Mouse (Mus musculus) naive thymus-derived CD4-positive, alpha-beta T cell, adult 2 months (primary cell): ENCODE data around the gene Hcrtr1.

Experiments used
- DNase-seq: peaks from one replicate; pipeline ENCODE4 v3.0.0-alpha.2; 2011; ENCODE audit warnings: low read depth

Gene Hcrtr1

DNA sequence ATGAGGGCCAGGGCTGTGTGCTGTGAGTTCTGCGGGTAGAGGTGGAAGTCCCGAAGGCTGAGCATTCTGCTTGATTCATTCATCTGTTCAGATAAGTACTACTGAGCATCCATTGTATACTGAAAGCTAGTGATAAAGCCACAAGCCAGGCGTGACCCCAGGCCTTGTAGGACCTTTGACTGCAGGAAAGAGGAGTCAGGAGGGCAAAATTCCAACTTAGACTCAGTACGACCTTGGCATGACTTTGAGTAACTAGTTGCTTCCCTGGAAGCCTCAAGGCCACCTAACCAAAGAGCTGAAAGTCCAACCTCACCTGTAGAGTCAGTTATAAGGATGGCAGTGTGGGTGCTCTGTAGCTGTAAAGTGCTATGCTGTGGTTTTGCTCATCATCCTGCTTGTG lies 18.4 kb downstream of the Hcrtr1 start:
- no peak for DNase-seq

DNA sequence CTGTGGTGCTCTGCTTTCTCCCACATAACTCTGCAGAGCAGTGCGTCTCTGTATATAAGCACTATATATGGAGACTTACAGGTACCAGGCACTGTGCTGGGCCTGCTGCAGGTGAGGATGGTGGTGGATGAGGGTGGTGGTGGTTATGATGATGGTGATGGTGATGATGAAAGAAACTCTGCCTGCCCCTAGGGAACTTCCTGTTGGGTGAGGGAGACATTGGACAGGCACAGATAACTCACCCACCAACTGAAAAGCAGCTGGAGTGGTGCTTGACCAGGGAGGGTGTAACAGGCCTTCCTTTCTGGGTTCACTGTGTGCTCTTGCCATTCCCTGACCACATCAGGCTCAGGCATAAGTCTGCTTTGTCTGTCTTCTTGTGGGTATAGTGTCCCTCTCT lies 26.4 kb downstream of the Hcrtr1 start:
- DNase-seq = no peak

- DNase-seq = no peak
These were observed 26.9 kb downstream of the Hcrtr1 start for GRCm38 (mm10) chr4:130112299-130112698.

DNA sequence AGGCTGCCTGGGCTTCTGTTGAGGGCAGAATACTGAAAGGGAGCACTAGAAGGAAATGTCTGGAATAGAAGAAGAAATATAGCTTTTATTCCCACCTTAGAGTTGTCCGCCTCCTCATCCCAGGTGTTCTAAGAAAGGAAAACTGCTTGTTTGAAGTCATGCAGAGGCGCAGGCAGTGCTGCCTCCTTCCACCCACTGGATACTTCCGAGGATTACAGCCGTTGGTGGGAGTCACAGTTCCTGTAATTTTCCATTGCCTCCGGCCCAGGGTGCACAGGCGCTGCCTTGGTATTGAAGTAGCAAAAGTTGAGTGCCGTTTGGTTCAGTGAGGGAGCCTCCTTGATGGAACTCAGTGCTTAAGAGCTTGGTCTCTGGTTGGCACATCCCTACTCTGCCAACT lies 29.1 kb downstream of the Hcrtr1 start:
- DNase-seq = no peak

DNA sequence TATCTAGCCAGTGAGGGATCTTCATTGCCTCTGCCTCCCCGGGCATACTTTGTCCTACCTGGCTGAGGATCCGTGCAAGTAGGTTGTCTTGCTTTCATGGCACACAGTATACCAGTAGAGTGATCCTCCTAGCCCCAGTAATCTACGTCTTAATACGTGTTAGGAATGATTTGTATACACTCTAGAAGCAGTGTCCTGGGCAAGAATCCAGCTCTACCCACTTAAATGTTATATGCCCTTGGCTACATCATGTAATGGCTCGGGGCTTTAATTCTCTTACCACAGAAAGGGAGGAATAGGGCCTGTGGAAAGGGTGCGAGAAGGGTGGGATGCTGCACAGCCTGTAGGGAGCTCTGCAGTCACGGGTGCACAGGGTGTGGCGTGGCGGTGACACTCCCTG lies 29.5 kb downstream of the Hcrtr1 start:
- DNase-seq = no peak

DNA sequence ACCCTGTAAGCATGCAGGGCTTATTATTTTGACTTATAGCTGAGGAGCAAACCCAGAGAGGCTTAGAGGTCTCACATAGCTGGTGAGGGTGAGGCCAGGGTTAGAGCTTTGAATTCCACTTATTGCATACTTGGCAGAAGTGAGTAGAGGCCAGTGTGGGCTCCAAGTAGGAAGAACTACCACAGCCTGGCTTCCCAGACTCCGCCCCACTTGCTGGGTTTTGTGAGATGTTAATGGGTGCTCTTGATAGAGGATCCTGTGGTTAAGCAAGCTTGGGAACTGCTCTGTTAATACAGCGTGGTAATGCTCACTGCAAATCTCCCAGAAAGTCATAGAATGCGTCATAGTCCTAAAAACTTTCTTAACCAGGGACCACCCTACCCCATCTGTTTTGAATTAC lies 30.2 kb downstream of the Hcrtr1 start:
- DNase-seq = peak; percentile 12

- peak; percentile 99 for DNase-seq
These were observed 31.6 kb downstream of the Hcrtr1 start for GRCm38 (mm10) chr4:130107444-130108131.

DNA sequence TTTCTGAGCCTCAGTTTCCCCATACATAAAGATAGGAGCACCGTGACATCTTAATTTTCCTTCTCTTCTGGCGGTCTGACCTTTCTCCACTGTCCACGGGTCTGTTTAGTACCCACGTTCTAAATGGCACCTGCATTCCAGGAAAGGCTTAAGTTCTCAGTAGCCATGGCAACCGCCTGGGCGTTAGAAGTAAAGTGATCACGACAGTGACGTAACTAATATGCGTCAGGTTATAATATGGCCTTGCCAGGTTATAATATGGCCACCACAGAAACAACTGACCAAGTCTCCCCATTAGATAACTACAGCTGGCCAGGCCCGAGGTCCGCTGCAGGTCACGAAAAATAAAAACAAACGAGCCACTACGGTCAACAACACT lies 32.1 kb downstream of the Hcrtr1 start:
- no peak for DNase-seq

DNA sequence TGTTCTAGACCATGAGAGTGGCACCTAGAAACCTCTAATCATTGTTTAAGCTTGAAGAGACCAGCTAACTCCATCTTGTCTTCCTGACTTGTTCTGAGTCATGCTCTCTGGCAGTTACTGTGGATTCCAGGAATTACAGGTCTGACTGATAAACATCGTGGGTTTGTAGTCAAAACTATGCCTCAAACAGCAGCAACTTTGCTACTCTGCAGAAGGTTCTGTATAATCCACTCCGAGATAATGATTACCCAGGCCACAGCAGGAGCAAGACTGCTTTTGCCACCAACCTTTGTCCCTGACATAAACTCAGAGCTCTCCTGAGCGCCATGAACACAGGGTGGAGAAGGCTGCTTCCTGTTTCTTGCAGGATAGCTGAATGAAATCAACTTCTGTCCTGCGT lies 34.6 kb downstream of the Hcrtr1 start:
- DNase-seq = no peak

DNA sequence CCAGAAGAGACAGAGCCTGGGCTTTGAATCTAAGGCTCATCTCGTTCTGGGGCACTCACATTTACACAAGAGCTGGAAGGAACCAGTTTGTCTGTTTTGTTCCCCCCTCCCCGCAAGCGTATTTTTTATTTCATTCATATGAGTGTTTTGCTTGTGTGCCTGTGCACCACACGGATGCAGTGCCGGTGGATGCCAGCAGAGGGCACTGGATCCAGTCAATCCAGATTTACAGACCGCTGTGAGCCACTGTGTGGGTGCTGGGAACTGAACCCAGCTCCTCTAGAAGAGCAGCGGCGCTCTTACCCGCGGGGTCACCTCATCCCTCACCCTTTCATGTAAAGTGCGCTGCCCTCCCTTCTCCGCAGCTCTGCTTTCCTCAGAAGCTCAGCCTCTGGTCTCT lies 35.5 kb downstream of the Hcrtr1 start:
- peak; percentile 18 for DNase-seq

DNA sequence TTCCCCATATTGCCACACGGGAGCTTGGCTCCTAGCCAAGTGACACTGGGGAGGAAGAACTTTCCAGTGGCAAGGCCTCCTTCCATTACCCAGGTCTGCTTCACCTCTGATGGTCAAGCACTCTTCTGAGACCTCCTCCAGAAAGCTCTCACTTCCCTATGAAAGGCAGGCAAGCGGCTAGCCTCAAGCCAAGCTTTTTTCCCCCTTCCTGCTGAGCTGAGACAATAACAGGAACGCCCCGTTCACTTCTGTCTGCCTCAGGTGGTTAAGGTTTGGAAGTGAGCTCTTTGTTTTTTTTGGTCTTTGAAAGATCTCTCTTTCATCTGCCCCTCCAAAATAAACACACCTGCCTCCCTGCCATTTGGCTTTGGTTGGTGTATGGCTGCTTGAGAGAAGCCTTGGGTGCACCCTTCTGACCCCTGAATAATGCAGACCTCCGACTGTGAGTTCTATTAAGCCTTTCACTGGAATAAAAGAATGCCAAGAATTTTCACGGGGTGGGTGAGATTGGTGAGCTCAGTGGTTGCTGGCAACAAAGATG lies 37.0 kb downstream of the Hcrtr1 start, which contains the start of gene Pef1:
Gene Pef1 (plus strand): TSS at position 448 of the 541 bp plus-strand sequence.
- no peak for DNase-seq

DNA sequence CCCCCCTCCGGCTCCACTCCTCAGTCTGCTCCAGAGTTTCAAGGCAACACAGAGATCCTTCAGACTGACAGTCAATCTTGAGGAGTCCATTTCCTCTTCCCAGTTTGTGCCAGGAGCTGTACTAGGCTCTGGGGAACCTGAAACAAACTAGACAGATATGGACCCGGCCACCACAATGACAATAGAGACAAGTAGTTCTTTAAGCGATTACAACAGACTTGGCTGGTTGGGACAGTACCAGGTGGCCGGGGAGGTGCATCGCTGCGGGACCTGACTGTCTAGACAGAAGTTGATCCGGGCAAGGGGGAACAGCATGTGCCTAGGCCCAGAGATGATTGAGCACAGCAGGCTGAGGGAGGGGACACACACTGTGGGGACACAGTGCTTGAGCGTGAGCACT lies 38.0 kb downstream of the Hcrtr1 start:
- DNase-seq = no peak

- DNase-seq = no peak
These were observed 44.0 kb downstream of the Hcrtr1 start for GRCm38 (mm10) chr4:130095137-130095536.

DNA sequence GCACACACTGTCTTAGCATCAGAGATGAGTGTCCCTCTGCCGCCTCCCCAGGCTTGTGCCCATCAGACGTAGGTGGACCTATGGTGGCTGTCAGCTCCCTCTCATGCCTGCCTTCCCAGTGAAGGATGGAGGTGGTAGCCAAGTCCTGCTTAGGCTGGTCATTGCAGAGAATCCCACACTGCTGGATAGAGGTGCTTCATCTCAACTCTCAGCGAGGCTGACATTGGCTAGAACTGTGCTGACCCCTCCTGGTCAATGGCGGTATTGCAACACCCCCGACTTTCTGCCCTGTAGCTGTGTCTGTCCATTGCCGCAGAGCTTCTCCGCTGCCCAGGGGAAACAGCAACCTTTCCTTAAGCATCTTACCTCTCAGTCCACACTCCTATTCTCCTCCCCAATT lies 51.9 kb downstream of the Hcrtr1 start:
- DNase-seq = peak; percentile 89

DNA sequence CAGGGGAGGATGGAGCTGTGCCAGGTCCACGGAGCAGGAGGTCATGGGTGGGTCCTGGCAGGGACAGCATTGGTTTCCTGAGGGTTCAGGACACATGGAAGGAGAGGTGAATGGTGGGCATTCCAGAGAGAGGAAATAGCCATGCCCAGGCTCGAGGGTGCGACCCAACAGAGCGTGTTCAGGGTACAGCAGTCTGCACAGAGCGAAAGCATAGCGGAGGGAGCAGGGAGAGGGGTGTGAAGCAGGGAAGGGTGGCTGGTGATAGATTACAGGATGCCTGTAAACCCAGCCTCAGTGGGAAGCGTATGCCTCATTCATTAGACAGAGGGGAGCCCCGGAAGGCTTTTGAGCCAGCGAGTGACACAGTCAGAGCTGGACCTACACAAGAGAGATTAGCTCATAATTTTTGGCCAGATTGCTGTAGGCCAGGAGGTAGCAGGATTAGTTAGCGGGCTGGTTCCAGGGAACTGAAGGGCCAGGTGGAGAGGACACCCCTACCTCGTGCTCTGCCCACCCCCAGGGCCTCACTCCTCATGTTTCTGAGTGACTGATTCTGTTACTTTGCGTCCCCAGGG lies 53.8 kb downstream of the Hcrtr1 start:
- DNase-seq = no peak

- no peak for DNase-seq
These were observed 54.7 kb downstream of the Hcrtr1 start for GRCm38 (mm10) chr4:130084331-130084945.

GRCm38 (mm10) chr4:130082211-130082610 lies 56.9 kb downstream of the Hcrtr1 start:
- no peak for DNase-seq

DNA sequence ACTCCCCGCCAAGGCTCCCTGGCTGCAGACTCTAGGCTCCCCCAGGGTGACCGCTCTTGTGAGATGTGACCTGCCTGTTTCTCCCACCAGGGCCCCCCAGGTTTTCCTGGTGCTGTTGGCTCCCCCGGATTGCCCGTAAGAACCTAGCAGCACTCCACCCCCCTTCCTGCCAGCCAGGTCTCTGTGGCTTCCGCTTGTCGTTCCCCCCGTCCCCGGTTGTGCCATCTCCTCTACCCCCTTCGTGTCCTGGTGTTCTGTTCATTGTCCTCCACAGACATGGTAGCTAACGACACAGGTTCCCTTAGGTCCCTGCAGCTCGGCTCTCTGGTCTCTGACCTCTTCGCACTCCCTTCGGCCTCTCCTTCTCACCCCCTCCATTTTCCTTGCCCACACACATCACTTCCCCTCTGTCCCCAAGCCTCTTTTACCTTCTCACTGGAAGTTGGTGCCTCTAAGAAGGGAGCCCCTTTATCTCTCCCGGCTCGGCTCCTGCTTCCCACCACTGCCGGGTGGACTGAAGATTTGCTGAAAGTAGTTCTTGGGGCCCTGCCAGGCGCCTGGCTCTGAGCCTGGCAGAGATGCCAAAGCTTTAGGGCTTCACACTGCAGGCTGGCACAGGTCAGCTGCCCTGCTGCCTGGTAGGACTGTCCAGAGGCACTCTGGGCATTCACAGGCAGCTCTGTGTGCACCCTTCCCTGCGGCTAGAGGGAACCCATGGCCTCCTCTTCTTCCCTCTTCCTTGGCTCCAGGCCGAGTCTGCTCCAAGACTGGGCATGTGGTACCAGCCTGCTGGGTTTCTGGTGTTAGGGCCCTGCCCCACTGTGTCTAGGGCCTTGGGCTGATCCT lies 57.6 kb downstream of the Hcrtr1 start:
- peak; percentile 28 for DNase-seq
